Comparison of ENCODE assay signal across 12 mouse cellular contexts in genomic region chr1:135708369-135708768, GRCm38 (mm10). TPM values are rescaled to one million over a fixed set of nuclear protein-coding genes. Genes with fewer than 3 reads are reported as not detected.
DNase-seq lines count a peak whose midpoint lies in the region; ATAC-seq and TF ChIP-seq lines count a peak whose summit lies in the region.
"Had no signal": no experiment of that assay in that cellular context is flagged by ENCODE, and none has a peak within 500 bp of the region (broad histone marks: within the 10 kb centered on the region; RNA-seq: fewer than 3 reads in every experiment).

No protein-coding gene starts in this region.

- no peak for TF ChIP-seq CTCF in liver, postnatal 0 days (IDR thresholded peaks at IDR 0.05; ENCODE audit: low read depth)
- no peak for TF ChIP-seq CTCF in brain, embryonic 14.5 days (IDR thresholded peaks at IDR 0.05; ENCODE audit: borderline replicate concordance, extremely low read depth, insufficient read depth, insufficient read length)

- H3K27ac ChIP-seq in forebrain, embryonic 11.5 days (ENCODE audit: low read depth, low read length): no peak overlapping the region
- H3K27ac ChIP-seq in forebrain, embryonic 15.5 days (replicated peaks): no peak overlapping the region
- no peak overlapping the region for H3K27ac ChIP-seq in liver, embryonic 12.5 days
- H3K27ac ChIP-seq in liver, postnatal 0 days (ENCODE audit: low read depth): no peak overlapping the region
- H3K27ac ChIP-seq in midbrain, embryonic 15.5 days: no peak overlapping the region
- H3K27ac ChIP-seq: intestine, embryonic 15.5 days; limb, embryonic 12.5 days had no signal

- no peaks in the 10 kb centered on the region; the same call in 1 of the 2 replicates for H3K4me1 ChIP-seq in forebrain, embryonic 11.5 days (replicated peaks; ENCODE audit: control insufficient read depth, insufficient read depth, low read length)
- no peaks in the 10 kb centered on the region for H3K4me1 ChIP-seq in forebrain, embryonic 15.5 days
- peaks cover 17% of the 10 kb centered on the region for H3K4me1 ChIP-seq in liver, embryonic 12.5 days
- no peaks in the 10 kb centered on the region for H3K4me1 ChIP-seq in liver, postnatal 0 days (ENCODE audit: insufficient read depth)
- H3K4me1 ChIP-seq in midbrain, embryonic 15.5 days: no peaks in the 10 kb centered on the region
- H3K4me1 ChIP-seq: intestine, embryonic 15.5 days had no signal

- no peak for DNase-seq in forebrain, embryonic 11.5 days (ENCODE audit: low spot score)
- no peak for DNase-seq in liver, postnatal 0 days
- DNase-seq in brain, embryonic 14.5 days (ENCODE audit: low read depth): peak; percentile 59
- DNase-seq in adrenal gland, adult 8-10 months: no peak
- no peak for DNase-seq in cerebellum, adult 18-20 months
- DNase-seq: cerebellum, postnatal 36 days; gastrocnemius, postnatal 14 days had no signal

- no peaks in the 10 kb centered on the region for H3K27me3 ChIP-seq in forebrain, embryonic 11.5 days (ENCODE audit: control insufficient read depth, insufficient read depth, low read length)
- no peaks in the 10 kb centered on the region for H3K27me3 ChIP-seq in forebrain, embryonic 15.5 days
- H3K27me3 ChIP-seq in liver, embryonic 12.5 days (replicated peaks): no peaks in the 10 kb centered on the region
- H3K27me3 ChIP-seq in liver, postnatal 0 days (ENCODE audit: insufficient read depth, low read length): no peaks in the 10 kb centered on the region
- H3K27me3 ChIP-seq in midbrain, embryonic 15.5 days (replicated peaks): no peaks in the 10 kb centered on the region
- H3K27me3 ChIP-seq: intestine, embryonic 15.5 days; limb, embryonic 12.5 days had no signal

- H3K9me3 ChIP-seq in forebrain, embryonic 11.5 days (ENCODE audit: control insufficient read depth, low read length): no peaks in the 10 kb centered on the region
- no peaks in the 10 kb centered on the region for H3K9me3 ChIP-seq in forebrain, embryonic 15.5 days
- H3K9me3 ChIP-seq in liver, embryonic 12.5 days (replicated peaks): 0 out of 2 replicates have a peak, but pooled peaks cover 3% of the 10 kb centered on the region
- no peaks in the 10 kb centered on the region for H3K9me3 ChIP-seq in liver, postnatal 0 days (ENCODE audit: low read length)
- H3K9me3 ChIP-seq in midbrain, embryonic 15.5 days: no peaks in the 10 kb centered on the region
- H3K9me3 ChIP-seq: intestine, embryonic 15.5 days; limb, embryonic 12.5 days had no signal

- no peak overlapping the region for H3K4me3 ChIP-seq in forebrain, embryonic 11.5 days (ENCODE audit: low read depth, low read length)
- no peak overlapping the region for H3K4me3 ChIP-seq in forebrain, embryonic 15.5 days
- peak overlapping the region; percentile 12; the same call in 1 of the 2 replicates for H3K4me3 ChIP-seq in liver, embryonic 12.5 days
- H3K4me3 ChIP-seq in liver, postnatal 0 days (ENCODE audit: low read depth, low read length): no peak overlapping the region
- no peak overlapping the region for H3K4me3 ChIP-seq in midbrain, embryonic 15.5 days
- H3K4me3 ChIP-seq: intestine, embryonic 15.5 days; limb, embryonic 12.5 days had no signal

- no peaks in the 10 kb centered on the region for H3K36me3 ChIP-seq in forebrain, embryonic 11.5 days (ENCODE audit: control insufficient read depth, insufficient read depth, low read length)
- no peaks in the 10 kb centered on the region for H3K36me3 ChIP-seq in forebrain, embryonic 15.5 days
- H3K36me3 ChIP-seq in liver, embryonic 12.5 days: no peaks in the 10 kb centered on the region
- no peaks in the 10 kb centered on the region for H3K36me3 ChIP-seq in liver, postnatal 0 days (replicated peaks; ENCODE audit: insufficient read depth, low read length)
- no peaks in the 10 kb centered on the region for H3K36me3 ChIP-seq in midbrain, embryonic 15.5 days (replicated peaks)
- H3K36me3 ChIP-seq: intestine, embryonic 15.5 days; limb, embryonic 12.5 days had no signal

- WGBS in forebrain, embryonic 11.5 days: 53% methylated on average over 4 of the region's 4 CpGs
- WGBS in forebrain, embryonic 15.5 days: 51% methylated on average over 4 of the region's 4 CpGs
- 34% methylated on average over 4 of the region's 4 CpGs for WGBS in liver, embryonic 12.5 days (ENCODE audit: insufficient replicate concordance)
- 57% methylated on average over 4 of the region's 4 CpGs for WGBS in liver, postnatal 0 days (ENCODE audit: insufficient replicate concordance)
- WGBS in midbrain, embryonic 15.5 days: 53% methylated on average over 4 of the region's 4 CpGs

- TF ChIP-seq POLR2A in brain, embryonic 14.5 days (IDR thresholded peaks at IDR 0.05; ENCODE audit: borderline replicate concordance, extremely low read depth, insufficient read depth, insufficient read length, poor library complexity, severe bottlenecking): no peak

- 0 out of 2 replicates have a peak overlapping the region, but pooled peaks have one; percentile 8 for H3K4me2 ChIP-seq in forebrain, embryonic 11.5 days (ENCODE audit: low read depth, low read length, severe bottlenecking)
- H3K4me2 ChIP-seq in forebrain, embryonic 15.5 days (replicated peaks): no peak overlapping the region
- peak overlapping the region; percentile 48 for H3K4me2 ChIP-seq in liver, embryonic 12.5 days
- no peak overlapping the region for H3K4me2 ChIP-seq in liver, postnatal 0 days (ENCODE audit: low read depth, low read length)
- H3K4me2 ChIP-seq in midbrain, embryonic 15.5 days: peak overlapping the region; percentile 32
- H3K4me2 ChIP-seq: intestine, embryonic 15.5 days; limb, embryonic 12.5 days had no signal

- H3K9ac ChIP-seq in forebrain, embryonic 11.5 days (ENCODE audit: low read length): no peak overlapping the region; the same call in 1 of the 2 replicates
- no peak overlapping the region for H3K9ac ChIP-seq in forebrain, embryonic 15.5 days (replicated peaks)
- no peak overlapping the region for H3K9ac ChIP-seq in liver, embryonic 12.5 days
- H3K9ac ChIP-seq in liver, postnatal 0 days (replicated peaks): no peak overlapping the region
- no peak overlapping the region for H3K9ac ChIP-seq in midbrain, embryonic 15.5 days
- H3K9ac ChIP-seq: intestine, embryonic 15.5 days; limb, embryonic 12.5 days had no signal

- ATAC-seq in forebrain, embryonic 11.5 days (replicated peaks; ENCODE audit: low FRiP score): no peak
- ATAC-seq in forebrain, embryonic 15.5 days (replicated peaks): no peak
- peak; percentile 55; the same call in 1 of the 2 replicates for ATAC-seq in liver, embryonic 12.5 days
- no peak for ATAC-seq in liver, postnatal 0 days
- no peak for ATAC-seq in midbrain, embryonic 15.5 days (replicated peaks)
- ATAC-seq: intestine, embryonic 15.5 days had no signal

- no peak for TF ChIP-seq EP300 in liver, postnatal 0 days (IDR thresholded peaks at IDR 0.05; ENCODE audit: low read depth)

RNA-seq across cellular contexts. Expression of gene Csrp1, which starts 11.5 kb away (rescaled TPM):
- polyA plus RNA-seq in forebrain, embryonic 11.5 days (2014; fragmentation: Nextera tagmentation; extraction: Ambion mirVana): 37.1 and 39.1 TPM in 2 replicates
- 17.7 and 18.0 TPM in 2 replicates for polyA plus RNA-seq in forebrain, embryonic 15.5 days (2015; fragmentation: Nextera tagmentation; extraction: Ambion mirVana)
- polyA plus RNA-seq in liver, embryonic 12.5 days (2016; fragmentation: Nextera tagmentation; extraction: Ambion mirVana): 56.2 and 60.7 TPM in 2 replicates
- 23.5 and 25.9 TPM in 2 replicates for polyA plus RNA-seq in liver, postnatal 0 days (2015; fragmentation: Nextera tagmentation; extraction: Ambion mirVana)
- polyA plus RNA-seq in brain, embryonic 14.5 days (2012; rRNA removed): 28.4 and 29.1 TPM in 2 replicates
- polyA plus RNA-seq in midbrain, embryonic 15.5 days (2015; fragmentation: Nextera tagmentation; extraction: Ambion mirVana): 13.9 and 14.7 TPM in 2 replicates
- total RNA-seq in adrenal gland, adult 8-10 months (2022): 100 to 1,000 TPM in 1 of 4 experiments, 10 to 100 TPM in 3; 92.3 to 122 (median 99.0) TPM

RNA-seq across cellular contexts. Expression of gene Phlda3, which starts 57.5 kb away (rescaled TPM):
- polyA plus RNA-seq in forebrain, embryonic 11.5 days (2014; fragmentation: Nextera tagmentation; extraction: Ambion mirVana): 21.5 and 24.2 TPM in 2 replicates
- polyA plus RNA-seq in forebrain, embryonic 15.5 days (2015; fragmentation: Nextera tagmentation; extraction: Ambion mirVana): 15.5 and 16.8 TPM in 2 replicates
- 11.4 and 11.9 TPM in 2 replicates for polyA plus RNA-seq in liver, embryonic 12.5 days (2016; fragmentation: Nextera tagmentation; extraction: Ambion mirVana)
- 4.0 and 4.9 TPM in 2 replicates for polyA plus RNA-seq in liver, postnatal 0 days (2015; fragmentation: Nextera tagmentation; extraction: Ambion mirVana)
- 18.6 and 20.1 TPM in 2 replicates for polyA plus RNA-seq in brain, embryonic 14.5 days (2012; rRNA removed)
- 27.6 and 31.4 TPM in 2 replicates for polyA plus RNA-seq in midbrain, embryonic 15.5 days (2015; fragmentation: Nextera tagmentation; extraction: Ambion mirVana)
- total RNA-seq in adrenal gland, adult 8-10 months (2022): 10 to 100 TPM; 33.0 to 80.7 (median 38.4) TPM

Comparison
In these comparisons a context has a peak if more than half of its experiments do, and no peak if none do; other contexts are left out.
1. H3K4me2 ChIP-seq: peak in forebrain, embryonic 11.5 days (single experiment), liver, embryonic 12.5 days (single experiment) and midbrain, embryonic 15.5 days (single experiment); none in forebrain, embryonic 15.5 days (single experiment) and liver, postnatal 0 days (single experiment).